1 mouse cellular context compared by ENCODE assay signal in genomic region chr1:43142849-43143248, GRCm38 (mm10).
TF ChIP-seq lines count a peak whose summit lies in the region.

No protein-coding gene starts in this region.

TF ChIP-seq in CH12.LX, 34 proteins besides CTCF, POLR2A, EP300 and RAD21:
- no peak for TF ChIP-seq POLR2AphosphoS2 (IDR thresholded peaks at IDR 0.05; ENCODE audit: low read depth, low read length)
- no peak for TF ChIP-seq KAT2A (IDR thresholded peaks at IDR 0.05; ENCODE audit: insufficient replicate concordance, low read length)
- TF ChIP-seq MAFK (IDR thresholded peaks at IDR 0.05; ENCODE audit: insufficient replicate concordance, low read length) = no peak
- TF ChIP-seq TBP (conservative IDR thresholded peaks at IDR 0.05; ENCODE audit: low read depth, low read length) = 0 out of 2 replicates have a peak, but pooled peaks have one; percentile 56
- no peak for TF ChIP-seq JUND (conservative IDR thresholded peaks at IDR 0.05; ENCODE audit: low read depth, low read length)
- TF ChIP-seq IRF4 (IDR thresholded peaks at IDR 0.05; ENCODE audit: low read depth, low read length) = 0 out of 2 replicates have a peak, but pooled peaks have one; percentile 11
- TF ChIP-seq ELF1 (IDR thresholded peaks at IDR 0.05; ENCODE audit: low read depth, low read length) = no peak
- TF ChIP-seq ZC3H11A (IDR thresholded peaks at IDR 0.05; ENCODE audit: low read depth, low read length) = no peak
- no peak for TF ChIP-seq MYC (IDR thresholded peaks at IDR 0.05; ENCODE audit: low read depth, low read length)
- TF ChIP-seq MXI1 (IDR thresholded peaks at IDR 0.05; ENCODE audit: low read depth, low read length) = 0 out of 2 replicates have a peak, but pooled peaks have one; percentile 2
- TF ChIP-seq ZKSCAN1 (IDR thresholded peaks at IDR 0.05; ENCODE audit: borderline replicate concordance, low read depth, low read length) = no peak
- no peak for TF ChIP-seq USF1 (IDR thresholded peaks at IDR 0.05; ENCODE audit: low read depth, low read length)
- no peak for TF ChIP-seq BHLHE40 (IDR thresholded peaks at IDR 0.05; ENCODE audit: low read depth, low read length)
- no peak for TF ChIP-seq USF2 (conservative IDR thresholded peaks at IDR 0.05; ENCODE audit: low read depth, low read length)
- TF ChIP-seq ETS1 (conservative IDR thresholded peaks at IDR 0.05; ENCODE audit: low read depth, low read length) = peak; percentile 43; the same call in 1 of the 2 replicates
- peak; percentile 49; the same call in 1 of the 2 replicates for TF ChIP-seq TCF12 (IDR thresholded peaks at IDR 0.05; ENCODE audit: low read depth, low read length)
- no peak for TF ChIP-seq MAX (IDR thresholded peaks at IDR 0.05; ENCODE audit: low read length)
- 0 out of 2 replicates have a peak, but pooled peaks have one; percentile 6 for TF ChIP-seq HCFC1 (IDR thresholded peaks at IDR 0.05; ENCODE audit: low read depth, low read length)
